Mouse (Mus musculus) erythroid progenitor cell, adult 5-6 weeks (primary cell): ENCODE data around the gene Pigt. TPM values are rescaled to one million over a fixed set of nuclear protein-coding genes. Genes with fewer than 3 reads are reported as not detected.

Source experiments
- ATAC-seq: replicated peaks from 2 replicates; pipeline ENCODE4 v1.8.0; 2016; ENCODE audit warnings: moderate number of reproducible peaks, mild to moderate bottlenecking, moderate TSS enrichment, inconsistent platforms; ENCODE audit not compliant: poor library complexity, low FRiP score, severe bottlenecking
- total RNA-seq, 2 experiments: library from RNA; stranded (forward) in 1 of 2; stranded (reverse) in 1 of 2; fragments of 150-400 nt in 1 of 2; fragments of 186-747, 209-891 nt in 1 of 2; gene quantifications; 2 replicates each; pipeline versions ENCODE4 v1.2.3 to v1.2.4; 2015 to 2017; ENCODE audit warnings: low replicate concordance in 2 of 2

Pigt gene
- total RNA-seq, 2 experiments from 2014 or later, result 18.0 to 26.9 TPM

- 0 out of 2 replicates have a peak, but pooled peaks have one; percentile 26 for ATAC-seq
Observed at GRCm38 (mm10) chr2:164485681-164486257, 11.6 kb upstream of the Pigt start, which contains the start of gene Dbndd2. Gene Dbndd2, plus strand, starts transcription at chr2:164486106.

- no peak for ATAC-seq
Observed at GRCm38 (mm10) chr2:164486258-164487114, 10.8 kb upstream of the Pigt start.

DNA sequence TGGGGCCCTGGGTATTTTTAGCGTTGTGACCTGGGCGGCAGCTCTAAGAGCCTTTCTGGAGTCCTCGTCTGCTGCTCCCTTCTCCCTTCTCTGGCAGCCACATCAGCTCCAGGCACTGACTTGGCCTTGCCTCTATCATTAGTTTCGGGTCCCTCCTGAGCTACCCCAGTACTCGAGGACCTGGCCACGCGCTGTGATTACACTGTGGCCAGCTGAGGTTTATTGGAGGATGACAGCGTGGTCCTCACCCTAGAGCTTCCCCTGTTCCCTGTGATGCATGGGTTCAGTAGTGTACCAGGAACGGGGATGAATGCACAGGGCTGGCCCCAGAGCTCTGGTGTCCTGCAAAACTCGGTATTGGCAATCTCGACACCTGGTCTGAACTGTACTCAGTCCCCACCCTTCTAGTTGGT is 10.2 kb upstream of the Pigt start:
- no peak for ATAC-seq

GRCm38 (mm10) chr2:164487812-164488211 is 9.5 kb upstream of the Pigt start:
- ATAC-seq, result no peak

- no peak for ATAC-seq
Observed at GRCm38 (mm10) chr2:164494126-164494525, 3.2 kb upstream of the Pigt start.

GRCm38 (mm10) chr2:164496331-164496730 is 989 bp upstream of the Pigt start:
- ATAC-seq, result no peak

DNA sequence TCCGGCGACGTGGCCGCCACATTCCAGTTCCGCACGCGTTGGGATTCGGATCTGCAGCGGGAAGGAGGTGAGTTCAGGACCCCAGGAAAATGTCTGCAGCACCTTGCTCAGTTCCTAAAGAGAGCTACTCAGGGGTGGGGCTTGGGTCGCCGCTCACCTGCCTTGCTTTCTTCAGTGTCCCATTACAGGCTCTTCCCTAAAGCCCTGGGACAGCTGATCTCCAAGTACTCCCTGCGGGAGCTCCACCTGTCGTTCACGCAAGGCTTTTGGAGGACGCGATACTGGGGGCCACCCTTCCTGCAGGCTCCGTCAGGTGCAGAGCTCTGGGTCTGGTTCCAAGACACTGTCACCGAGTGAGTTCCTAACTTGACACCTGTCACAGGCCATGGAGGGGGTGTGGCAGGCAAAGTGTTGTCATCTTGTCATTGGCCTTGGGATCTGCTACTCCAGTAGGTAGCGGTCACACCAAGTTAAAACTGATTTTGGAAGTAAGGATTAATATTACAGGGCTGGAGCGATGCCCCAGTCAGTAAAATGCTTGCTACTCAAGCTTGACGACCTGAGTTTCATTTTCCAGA is 460 bp downstream of the Pigt start:
- peak; percentile 48 for ATAC-seq

DNA sequence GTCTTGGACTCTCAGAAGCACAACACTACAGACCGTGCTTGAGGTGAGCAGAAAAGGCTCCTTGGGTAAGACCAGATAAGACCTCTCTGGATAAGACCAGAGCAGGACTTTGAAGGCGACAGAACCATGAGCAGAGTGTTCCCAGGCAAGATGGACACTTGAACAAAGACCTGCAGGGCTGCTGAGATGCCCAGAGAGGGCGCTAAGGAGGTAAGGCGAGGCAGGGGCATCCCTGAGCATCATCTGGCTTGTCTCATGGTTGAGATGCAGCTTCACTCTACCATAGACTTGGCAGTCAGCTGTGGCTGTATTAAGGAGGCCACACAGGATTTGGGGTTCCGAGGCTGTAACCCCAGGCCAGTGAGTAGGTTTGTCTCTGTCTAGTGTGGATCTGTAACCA is 2.0 kb downstream of the Pigt start:
- ATAC-seq, result no peak

DNA sequence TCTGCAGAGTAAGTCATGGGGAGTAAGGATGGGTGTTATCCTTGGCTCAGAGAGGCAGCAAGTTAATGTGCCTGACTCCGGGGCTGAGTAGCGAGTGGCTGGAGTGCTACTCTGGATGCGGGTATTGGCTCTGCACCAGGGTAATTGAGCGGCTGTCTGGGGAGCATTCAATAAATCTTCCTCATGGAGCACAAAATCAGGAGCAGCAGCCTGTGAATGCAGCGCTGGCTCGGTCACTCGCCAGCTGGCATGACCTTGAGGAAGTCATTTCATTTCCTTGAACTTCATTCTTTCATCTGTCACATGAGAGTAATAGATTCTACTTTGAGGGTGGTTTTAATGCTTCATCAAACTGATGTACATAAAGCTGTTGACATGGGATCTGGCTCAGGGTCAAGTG is 3.2 kb downstream of the Pigt start:
- no peak for ATAC-seq

DNA sequence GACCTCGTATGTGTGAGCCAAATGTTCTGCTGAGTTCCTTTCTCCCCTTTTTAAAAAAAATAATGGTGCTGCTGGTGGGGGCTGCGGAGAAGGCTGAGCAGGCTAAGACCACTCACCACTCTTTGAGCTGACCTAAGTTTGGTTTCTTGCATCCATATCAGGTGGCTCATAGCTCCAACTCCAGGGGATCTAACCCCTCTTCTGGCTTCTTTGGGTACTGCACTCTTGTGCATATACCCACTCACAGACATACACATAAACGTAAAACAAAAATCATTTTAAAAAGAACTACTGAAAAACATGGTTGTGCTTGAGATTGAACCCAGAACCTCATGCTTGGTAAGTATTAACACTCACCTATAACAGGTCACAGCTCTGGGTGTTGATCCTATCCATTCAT is 7.6 kb downstream of the Pigt start:
- no peak for ATAC-seq

DNA sequence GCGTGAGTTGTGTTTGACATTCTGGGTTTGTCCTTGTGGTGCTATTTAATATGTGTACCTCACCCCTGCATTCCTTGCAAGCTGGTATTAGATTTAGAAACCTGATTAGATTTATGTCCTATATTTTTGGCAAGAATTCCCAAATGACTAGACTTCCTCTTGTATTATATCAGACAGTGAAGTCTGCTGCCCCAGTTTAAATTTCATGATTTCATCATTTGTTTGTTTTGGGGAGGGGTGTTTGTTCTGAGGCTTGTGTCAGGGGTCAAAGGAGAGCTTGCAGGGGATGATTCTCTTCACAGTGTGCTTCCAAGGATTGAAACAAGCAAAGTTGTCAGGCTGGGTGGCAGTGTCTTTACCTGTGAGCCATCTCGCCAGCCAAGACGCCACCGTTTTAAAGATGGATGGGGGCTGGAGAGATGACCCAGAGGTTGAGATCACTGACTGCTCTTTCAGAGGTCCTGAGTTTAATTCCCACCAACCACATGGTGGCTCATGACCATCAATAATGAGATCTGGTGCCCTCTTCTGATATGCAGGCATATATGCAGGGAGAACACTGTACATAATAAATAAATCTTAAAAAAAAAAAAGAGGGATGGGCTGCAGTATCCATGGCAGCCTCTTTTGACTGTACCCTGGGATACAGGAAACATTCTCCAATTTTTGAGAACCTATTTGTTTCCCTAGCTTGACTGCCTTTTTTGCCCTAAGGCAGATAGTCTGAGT is 8.5 kb downstream of the Pigt start:
- ATAC-seq, result no peak

DNA sequence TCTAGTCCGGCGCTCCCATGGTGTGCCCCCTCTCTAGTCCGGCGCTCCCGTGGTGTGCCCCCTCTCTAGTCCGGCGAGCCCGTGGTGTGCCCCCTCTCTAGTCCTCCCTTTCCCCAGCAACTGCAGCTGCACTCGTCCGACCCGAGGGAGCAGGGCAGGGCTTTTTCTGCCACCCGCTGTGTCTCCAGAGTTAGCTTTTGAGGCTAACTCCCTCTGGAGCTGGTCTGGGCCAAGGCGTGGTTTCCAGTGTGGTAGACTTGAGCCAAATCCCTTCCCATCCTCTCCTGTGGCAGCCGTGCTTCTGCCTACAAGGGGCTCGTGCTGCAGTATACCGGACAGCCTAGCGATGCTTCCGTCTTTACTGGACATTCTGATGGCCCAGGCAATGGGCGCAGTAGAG is 10.5 kb downstream of the Pigt start:
- ATAC-seq, result no peak

DNA sequence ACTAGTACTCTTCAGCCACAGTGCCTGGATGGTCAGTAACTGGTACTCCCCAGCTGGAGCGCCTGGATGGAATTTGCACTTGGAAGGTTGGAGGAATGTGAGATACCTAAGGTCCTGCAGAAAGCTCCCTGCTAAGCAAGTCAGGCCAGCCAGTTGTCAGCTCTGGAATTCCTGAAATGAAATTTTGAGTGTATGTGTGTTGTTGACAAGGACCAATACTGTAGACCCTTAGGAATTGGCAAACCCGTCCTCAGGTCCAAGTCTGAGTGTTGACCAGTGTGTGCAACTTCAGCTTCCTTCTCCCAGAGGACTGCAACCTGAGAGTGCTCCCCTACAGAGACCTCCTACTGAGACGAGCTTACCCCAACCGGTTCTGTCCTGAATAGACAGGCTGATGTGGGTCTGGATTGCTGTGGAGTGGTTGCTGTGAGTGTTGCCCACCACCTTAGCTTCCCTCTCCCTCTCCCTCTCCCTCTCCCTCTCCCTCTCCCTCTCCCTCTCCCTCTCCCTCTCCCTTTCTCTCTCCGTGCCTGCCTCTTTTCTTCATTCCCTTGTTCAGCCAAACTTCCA is 13.4 kb downstream of the Pigt start:
- no peak for ATAC-seq

DNA sequence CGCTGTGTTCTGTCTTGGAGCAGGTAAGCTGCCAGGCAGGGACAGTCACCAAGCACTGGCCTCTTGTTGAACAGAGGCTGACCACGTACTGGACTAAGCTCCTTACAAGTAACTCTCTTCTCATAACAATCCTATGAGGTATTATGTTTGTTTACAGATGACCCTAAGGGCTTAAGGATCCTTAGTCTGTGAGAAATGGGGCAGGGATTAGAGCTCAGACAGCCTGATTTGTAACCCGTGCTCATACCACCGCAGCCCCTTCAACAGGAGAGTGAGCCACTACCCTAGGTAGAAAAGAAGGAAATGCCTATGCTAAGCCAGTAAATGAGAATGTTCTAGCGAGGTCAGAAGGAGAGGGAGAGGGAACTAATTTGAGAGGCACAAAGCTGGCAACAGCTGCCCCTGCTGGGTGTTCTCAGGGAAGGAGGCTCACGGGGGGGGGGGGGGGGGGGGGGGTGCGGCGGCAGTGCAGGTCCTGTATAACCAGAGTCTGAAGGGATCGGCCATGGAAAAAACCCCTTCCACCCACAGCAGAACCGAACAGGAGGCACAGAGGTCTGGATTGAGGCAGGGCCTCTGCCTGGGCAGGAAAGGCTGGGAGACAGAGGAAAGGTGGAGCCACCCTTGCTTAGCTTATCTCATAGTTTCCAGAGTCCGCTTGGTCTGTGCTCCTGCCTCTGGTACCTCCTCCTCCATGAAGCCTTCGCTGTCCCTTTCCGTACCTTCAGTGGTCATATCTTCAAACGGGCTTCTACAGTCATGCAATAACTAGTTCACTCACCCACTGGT is 15.0 kb downstream of the Pigt start:
- no peak for ATAC-seq

DNA sequence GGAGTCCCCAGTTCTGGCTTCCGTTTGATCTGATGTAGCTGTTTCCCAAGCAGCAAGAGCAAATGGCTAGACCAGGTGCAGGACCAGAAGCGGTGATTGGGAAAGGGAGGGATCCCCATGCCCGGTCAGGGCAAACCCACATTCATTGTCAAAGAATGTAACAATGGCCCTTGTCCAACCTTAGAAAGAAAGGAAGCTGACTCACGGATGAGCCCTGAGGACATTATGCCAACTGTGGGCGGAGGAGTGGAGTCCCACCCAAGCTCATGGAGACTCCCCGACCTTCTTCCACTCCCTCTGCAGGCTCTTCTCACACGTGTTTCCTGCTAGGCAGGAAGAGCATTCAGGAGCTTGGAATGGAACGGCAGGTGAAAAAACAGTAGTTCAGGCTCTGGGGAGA is 16.1 kb downstream of the Pigt start:
- no peak for ATAC-seq

DNA sequence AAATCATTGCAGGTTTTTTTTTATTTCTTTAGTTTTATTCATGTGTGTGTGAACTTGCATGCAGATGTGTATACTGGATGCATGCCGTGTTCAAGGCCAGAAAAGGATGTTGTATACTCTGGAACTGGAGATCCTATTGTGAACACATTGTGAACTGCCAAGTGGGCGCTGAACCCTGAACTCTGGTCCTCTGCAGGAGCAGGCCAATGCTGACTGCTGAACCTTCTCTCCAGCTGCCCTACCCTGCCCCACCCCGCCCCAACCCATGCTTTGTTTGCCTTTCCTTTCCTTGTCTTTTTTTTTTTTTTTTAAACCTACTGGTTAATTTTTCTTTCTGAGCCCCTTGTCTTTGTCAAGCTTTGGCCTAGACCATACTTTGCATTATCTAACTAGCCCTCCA is 17.6 kb downstream of the Pigt start:
- ATAC-seq, result no peak

- no peak for ATAC-seq
Observed at GRCm38 (mm10) chr2:164515897-164516296, 18.6 kb downstream of the Pigt start.

DNA sequence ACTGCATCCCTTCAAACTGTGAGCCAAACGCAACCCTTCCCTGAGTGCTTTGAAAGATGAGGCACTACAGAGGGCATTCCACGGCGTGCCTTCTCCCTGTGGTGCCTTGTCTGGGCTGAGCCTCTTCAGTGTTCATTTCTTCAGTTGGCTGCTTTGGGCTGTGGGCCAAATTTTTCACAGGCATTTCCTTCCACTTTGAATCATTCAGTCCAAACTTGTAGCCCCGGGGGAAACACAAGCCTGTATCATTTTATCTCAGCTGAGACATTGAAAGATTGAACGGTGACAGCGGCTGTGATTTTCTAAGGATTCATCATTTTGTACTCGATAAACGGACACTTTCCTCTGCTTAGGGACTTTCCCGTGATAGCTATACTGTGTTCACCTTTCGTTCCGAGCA is 19.3 kb downstream of the Pigt start:
- no peak for ATAC-seq

GRCm38 (mm10) chr2:164517485-164518221 is 20.3 kb downstream of the Pigt start:
- ATAC-seq, result peak; percentile 61; the same call in 1 of the 2 replicates
